Mouse (Mus musculus) megakaryocyte-erythroid progenitor cell, adult 5-6 weeks (primary cell): Measurements from ENCODE around the gene Cygb. TPM values are rescaled to one million over a fixed set of nuclear protein-coding genes. Genes with fewer than 3 reads are reported as not detected.

Experiments
- ATAC-seq: replicated peaks from 2 replicates; pipeline ENCODE4 v1.8.0; 2016; ENCODE audit warnings: mild to moderate bottlenecking, inconsistent platforms; ENCODE audit not compliant: severe bottlenecking, poor library complexity, low FRiP score, low TSS enrichment
- total RNA-seq, 2 experiments: library from RNA; stranded (forward) in 1 of 2; stranded (reverse) in 1 of 2; fragments of 200-1000, 215-1000 nt in 1 of 2; fragments of >200 nt in 1 of 2; fragmentation: Nextera tagmentation in 1 of 2; gene quantifications; 2 replicates each; pipeline ENCODE4 v1.2.3; 2014 to 2017

The Cygb gene
- total RNA-seq, 2 experiments from 2014 or later: not detected

DNA sequence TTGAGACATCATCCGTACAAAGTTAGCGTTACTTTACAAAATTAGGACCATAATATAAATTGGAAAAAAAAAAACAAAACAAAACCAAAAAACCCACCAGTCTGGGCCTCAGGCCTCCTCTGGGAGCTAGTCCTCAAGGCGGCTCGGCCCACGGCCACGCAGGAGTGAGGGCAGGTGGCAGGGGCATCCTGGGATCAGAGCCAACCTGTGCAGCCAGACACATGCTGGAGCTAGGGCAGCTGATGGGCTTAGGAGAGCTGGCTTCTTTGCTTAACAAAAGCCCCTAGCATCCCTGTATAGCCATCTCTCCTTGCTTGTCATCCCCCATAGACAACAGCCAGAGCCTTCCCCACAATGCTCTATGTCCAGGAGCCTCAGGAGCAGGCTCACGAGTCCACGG lies 55.9 kb downstream of the Cygb start:
- no peak for ATAC-seq

DNA sequence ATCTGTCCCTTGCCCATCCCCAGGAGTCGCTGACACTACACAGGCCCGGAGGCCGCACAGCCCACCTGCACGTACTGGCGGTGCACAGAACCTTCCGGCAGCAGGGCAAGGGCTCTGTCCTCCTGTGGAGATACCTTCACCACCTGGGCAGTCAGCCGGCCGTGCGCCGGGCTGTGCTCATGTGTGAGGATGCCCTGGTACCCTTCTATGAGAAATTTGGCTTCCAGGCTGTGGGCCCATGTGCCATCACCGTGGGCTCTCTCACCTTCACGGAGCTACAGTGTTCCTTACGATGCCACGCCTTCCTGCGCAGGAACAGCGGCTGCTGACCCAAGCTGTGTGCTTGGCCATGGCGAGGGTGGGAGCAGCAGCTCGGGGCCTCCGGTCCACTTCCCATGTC lies 57.3 kb downstream of the Cygb start:
- no peak for ATAC-seq

Other genes with a start within 250 kb of the Cygb start
- gene Rnf157, start 241.3 kb downstream of the Cygb start, total RNA-seq (2014; fragmentation: Nextera tagmentation): 8.1 and 12.1 TPM in 2 replicates
- gene Rnf157, start 241.3 kb downstream of the Cygb start, total RNA-seq (2017): 2.7 and 11.3 TPM in 2 replicates
- 68.8 and 89.9 TPM in 2 replicates for gene Ubald2, start 220.2 kb downstream of the Cygb start, total RNA-seq (2014; fragmentation: Nextera tagmentation)
- gene Ubald2, start 220.2 kb downstream of the Cygb start, total RNA-seq (2017): 65.8 and 93.3 TPM in 2 replicates
- gene Qrich2, start 188.1 kb downstream of the Cygb start, total RNA-seq (2014; fragmentation: Nextera tagmentation): not detected in 2 replicates
- not detected in 2 replicates for gene Qrich2, start 188.1 kb downstream of the Cygb start, total RNA-seq (2017)
- 89.6 and 95.3 TPM in 2 replicates for gene Prpsap1, start 160.1 kb downstream of the Cygb start, total RNA-seq (2014; fragmentation: Nextera tagmentation)
- gene Prpsap1, start 160.1 kb downstream of the Cygb start, total RNA-seq (2017): 36.8 and 60.7 TPM in 2 replicates
- 188 and 259 TPM in 2 replicates for gene Sphk1, start 123.4 kb downstream of the Cygb start, total RNA-seq (2014; fragmentation: Nextera tagmentation)
- 119 and 168 TPM in 2 replicates for gene Sphk1, start 123.4 kb downstream of the Cygb start, total RNA-seq (2017)
- gene Ube2o, start 72.9 kb downstream of the Cygb start, total RNA-seq (2014; fragmentation: Nextera tagmentation): 9.2 and 28.8 TPM in 2 replicates
- 4.6 and 22.6 TPM in 2 replicates for gene Ube2o, start 72.9 kb downstream of the Cygb start, total RNA-seq (2017)
- not detected in 2 replicates for gene Aanat, start 67.9 kb downstream of the Cygb start, total RNA-seq (2014; fragmentation: Nextera tagmentation)
- gene Aanat, start 67.9 kb downstream of the Cygb start, total RNA-seq (2017): not detected in 2 replicates
- 4.1 and 6.1 TPM in 2 replicates for gene Rhbdf2, start 27.3 kb downstream of the Cygb start, total RNA-seq (2014; fragmentation: Nextera tagmentation)
- gene Rhbdf2, start 27.3 kb downstream of the Cygb start, total RNA-seq (2017): 1.3 and 3.3 TPM in 2 replicates
- gene Prcd, start 779 bp downstream of the Cygb start, total RNA-seq (2014; fragmentation: Nextera tagmentation): 2.1 TPM in 1 of 2 replicates, not detected in the other
- not detected in 2 replicates for gene Prcd, start 779 bp downstream of the Cygb start, total RNA-seq (2017)
- not detected in 2 replicates for gene St6galnac1, start 121.2 kb upstream of the Cygb start, total RNA-seq (2014; fragmentation: Nextera tagmentation)
- gene St6galnac1, start 121.2 kb upstream of the Cygb start, total RNA-seq (2017): not detected in 2 replicates
- gene Mxra7, start 173.7 kb upstream of the Cygb start, total RNA-seq (2014; fragmentation: Nextera tagmentation): not detected in 2 replicates
- 0.61 TPM in 1 of 2 replicates, not detected in the other for gene Mxra7, start 173.7 kb upstream of the Cygb start, total RNA-seq (2017)
- gene Mettl23, start 189.0 kb upstream of the Cygb start, total RNA-seq (2014; fragmentation: Nextera tagmentation): 53.6 and 58.8 TPM in 2 replicates
- 47.2 and 48.2 TPM in 2 replicates for gene Mettl23, start 189.0 kb upstream of the Cygb start, total RNA-seq (2017)
- 50.7 and 56.7 TPM in 2 replicates for gene Jmjd6, start 189.1 kb upstream of the Cygb start, total RNA-seq (2014; fragmentation: Nextera tagmentation)
- 43.5 and 49.5 TPM in 2 replicates for gene Jmjd6, start 189.1 kb upstream of the Cygb start, total RNA-seq (2017)
- 17.2 and 21.1 TPM in 2 replicates for gene Mfsd11, start 198.1 kb upstream of the Cygb start, total RNA-seq (2014; fragmentation: Nextera tagmentation)
- gene Mfsd11, start 198.1 kb upstream of the Cygb start, total RNA-seq (2017): 7.2 and 20.1 TPM in 2 replicates
- gene Srsf2, start 198.8 kb upstream of the Cygb start, total RNA-seq (2014; fragmentation: Nextera tagmentation): 740 and 930 TPM in 2 replicates
- gene Srsf2, start 198.8 kb upstream of the Cygb start, total RNA-seq (2017): 646 and 663 TPM in 2 replicates